Mouse (Mus musculus): Measurements from ENCODE around the gene Trim39.

DNA sequence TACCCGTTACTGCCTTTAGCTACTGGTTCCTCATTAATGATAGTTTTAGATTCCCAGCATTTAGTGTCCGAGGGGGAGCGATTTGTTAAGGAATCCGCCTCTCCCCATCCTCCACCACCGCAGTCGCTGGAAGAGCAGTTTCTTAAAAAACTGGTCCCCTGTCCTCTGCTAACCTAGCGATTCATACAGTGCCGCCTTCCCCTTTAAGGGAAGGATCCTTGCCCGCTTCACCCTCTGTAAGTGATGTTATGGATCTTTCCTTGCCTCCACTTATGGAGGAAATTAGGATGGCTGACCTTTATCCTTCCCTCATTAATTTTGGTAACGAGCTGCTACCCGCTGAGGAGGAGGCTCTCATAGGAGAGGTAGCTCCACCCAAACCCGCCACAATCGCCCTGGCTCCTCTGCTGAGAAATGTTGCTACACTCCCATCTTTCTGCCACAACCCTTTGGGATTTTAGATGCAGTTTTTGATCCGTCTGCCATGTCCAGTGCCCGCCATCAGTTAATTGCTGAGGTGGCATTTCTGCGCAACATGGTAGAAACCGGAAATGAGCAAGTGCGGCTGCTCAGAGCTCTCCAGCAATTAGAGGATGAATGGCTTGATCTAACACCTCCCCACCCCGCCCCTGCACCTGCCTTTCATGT lies 43.1 kb upstream of the Trim39 start:
- TF ChIP-seq CTCF (IDR thresholded peaks at IDR 0.05; ENCODE audit: extremely low read depth, insufficient read depth, insufficient read length, insufficient replicate concordance) (no peak), POLR2A (IDR thresholded peaks at IDR 0.05; ENCODE audit: low read depth, low read length) (no peak)

Measured in spleen, adult 2 months (tissue).